Mouse (Mus musculus) gastrocnemius, postnatal 25 days (tissue): ENCODE data around the gene Gle1. TPM values are rescaled to one million over a fixed set of nuclear protein-coding genes. Genes with fewer than 3 reads are reported as not detected.
A peak's percentile ranks its signal among the peaks of the same experiment; 100 is the strongest.
"Not testable (repeated sequence)": the region's sequence is repeated elsewhere in the genome, so short reads cannot be mapped to it uniquely, and the experiment has no call there.

ENCODE experiments used
- DNase-seq: peaks from one replicate; pipeline ENCODE4 v3.0.0; 2022
- long read RNA-seq, 2 experiments: library from polyadenylated mRNA; stranded (forward); transcript quantifications; one replicate each; pipeline ENCODE4 v2.0.0; 2021
- total RNA-seq, 2 experiments: library from RNA; stranded (reverse); gene quantifications; 1 replicate in 1 of 2; 2 replicates in 1 of 2; pipeline ENCODE4 v1.2.3; 2021

Gle1 gene
- total RNA-seq, result 10 to 100 TPM; 19.7 to 21.3 TPM
- long read RNA-seq, experiment 1, full-length matches to known transcripts, result 15 of 23 reads
- long read RNA-seq, experiment 1, partial matches to known transcripts, result 0 of 23 reads
- long read RNA-seq, experiment 1, other reads (novel, unspliced or antisense), result 8 of 23 reads
- long read RNA-seq, experiment 2, full-length matches to known transcripts, result 36 of 44 reads
- long read RNA-seq, experiment 2, partial matches to known transcripts, result 0 of 44 reads
- long read RNA-seq, experiment 2, other reads (novel, unspliced or antisense), result 8 of 44 reads

- DNase-seq, result peak; percentile 94
Measured at GRCm38 (mm10) chr2:29934906-29935599, at the start of gene Gle1. Gle1 (plus strand) TSS chr2:29935426.

GRCm38 (mm10) chr2:29886659-29887292 is 48.5 kb upstream of the Gle1 start:
- not testable (repeated sequence) for DNase-seq

- DNase-seq, result peak; percentile 99
Measured at GRCm38 (mm10) chr2:29889066-29889944, 45.9 kb upstream of the Gle1 start, which contains the start of gene Odf2. Odf2 (plus strand) TSS chr2:29889221.

DNA sequence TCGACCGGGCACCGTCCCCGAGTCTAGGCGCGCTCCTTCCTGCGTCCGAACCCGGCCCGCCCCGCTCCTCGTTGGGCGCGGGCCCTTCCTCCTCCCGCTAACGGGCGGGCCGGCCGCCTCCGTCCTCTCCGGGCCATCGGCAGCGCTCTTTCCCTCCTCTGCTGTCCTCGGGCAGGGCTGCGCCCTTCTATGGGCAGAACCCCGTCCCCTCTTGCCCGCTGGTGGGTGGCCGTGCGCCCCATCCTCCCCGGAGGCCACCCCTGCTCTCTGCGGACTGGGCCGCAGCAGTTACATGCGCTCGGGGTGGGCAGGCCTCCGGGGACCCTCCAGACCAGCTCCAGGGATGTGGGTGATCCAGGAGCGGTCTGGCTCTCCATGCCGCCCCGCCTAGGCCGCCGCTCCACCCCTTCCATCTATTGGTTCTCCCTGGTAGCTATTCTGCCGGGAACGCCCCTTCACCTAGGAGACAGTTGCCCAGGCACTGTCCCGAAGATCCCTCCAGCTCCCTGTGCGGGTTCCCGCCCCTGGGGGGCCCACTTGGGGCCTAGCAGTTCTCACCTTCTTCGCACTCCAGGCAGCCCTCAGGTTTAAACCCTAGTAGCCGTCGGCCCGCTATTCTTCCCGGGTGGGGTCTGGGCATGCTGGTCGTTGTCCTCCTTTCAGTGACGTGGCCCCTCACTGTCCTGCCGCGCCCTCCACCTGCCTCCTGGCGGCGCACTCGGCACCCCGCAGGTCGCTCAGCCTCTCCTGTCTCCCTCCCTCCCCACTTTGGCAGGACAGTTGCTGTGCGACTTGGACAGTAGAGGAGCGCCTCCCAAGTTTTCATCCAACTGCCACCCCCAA is 45.0 kb upstream of the Gle1 start:
- peak; percentile 84 for DNase-seq

GRCm38 (mm10) chr2:29891773-29892172 is 43.5 kb upstream of the Gle1 start:
- DNase-seq, result no peak

GRCm38 (mm10) chr2:29896071-29896470 is 39.2 kb upstream of the Gle1 start:
- no peak for DNase-seq

- no peak for DNase-seq
Measured at GRCm38 (mm10) chr2:29897366-29897765, 37.9 kb upstream of the Gle1 start.

- no peak for DNase-seq
Measured at GRCm38 (mm10) chr2:29898081-29898480, 37.1 kb upstream of the Gle1 start.

- no peak for DNase-seq
Measured at GRCm38 (mm10) chr2:29902194-29902593, 33.0 kb upstream of the Gle1 start.

- DNase-seq, result not testable (repeated sequence)
Measured at GRCm38 (mm10) chr2:29908171-29908570, 27.1 kb upstream of the Gle1 start.

GRCm38 (mm10) chr2:29910042-29910441 is 25.2 kb upstream of the Gle1 start:
- no peak for DNase-seq

- DNase-seq, result no peak
Measured at GRCm38 (mm10) chr2:29917621-29918020, 17.6 kb upstream of the Gle1 start.

GRCm38 (mm10) chr2:29922011-29922410 is 13.2 kb upstream of the Gle1 start:
- peak; percentile 65 for DNase-seq

GRCm38 (mm10) chr2:29926542-29926941 is 8.7 kb upstream of the Gle1 start:
- no peak for DNase-seq

- no peak for DNase-seq
Measured at GRCm38 (mm10) chr2:29930506-29930905, 4.7 kb upstream of the Gle1 start.

DNA sequence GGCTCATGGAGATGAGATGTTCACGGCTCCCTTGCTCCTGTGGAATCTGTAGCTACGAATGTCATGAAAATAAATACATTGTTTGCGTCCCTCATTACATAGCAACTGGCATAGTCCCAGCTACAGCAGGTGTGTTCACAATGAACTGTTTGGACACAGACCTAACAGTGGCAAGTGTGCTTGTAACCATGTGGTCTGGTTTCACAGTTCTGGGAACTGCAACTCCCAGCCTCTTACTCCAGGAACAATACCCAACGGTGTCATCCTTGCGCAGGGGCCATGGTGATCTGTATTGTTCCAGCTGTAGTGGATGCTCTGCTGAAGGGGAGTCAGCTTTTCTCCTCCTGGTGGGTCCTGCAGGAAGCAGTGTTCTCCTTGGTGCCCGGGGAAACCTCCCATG is 4.0 kb upstream of the Gle1 start:
- DNase-seq, result no peak

DNA sequence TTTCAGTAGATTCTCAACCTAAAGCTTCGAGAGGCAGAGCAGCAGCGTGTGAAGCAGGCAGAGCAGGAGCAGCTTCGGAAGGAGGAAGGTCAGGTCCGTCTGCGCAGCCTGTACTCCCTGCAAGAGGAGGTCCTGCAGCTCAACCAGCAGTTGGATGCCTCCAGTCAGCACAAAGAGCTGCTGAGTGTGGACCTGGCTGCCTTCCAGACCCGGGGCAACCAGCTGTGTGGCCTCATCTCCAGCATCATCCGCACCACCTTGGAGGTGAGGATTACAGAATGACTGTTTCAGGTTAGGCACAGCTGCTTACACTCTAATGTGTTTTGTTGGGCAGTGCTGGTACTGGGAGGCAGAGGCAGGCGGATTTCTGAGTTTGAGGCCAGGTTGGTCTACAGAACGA is 4.8 kb downstream of the Gle1 start:
- DNase-seq, result no peak

GRCm38 (mm10) chr2:29940826-29941225 is 5.6 kb downstream of the Gle1 start:
- no peak for DNase-seq

- DNase-seq, result no peak
Measured at GRCm38 (mm10) chr2:29944723-29945122, 9.5 kb downstream of the Gle1 start.

- DNase-seq, result no peak
Measured at GRCm38 (mm10) chr2:29948896-29949295, 13.7 kb downstream of the Gle1 start.

DNA sequence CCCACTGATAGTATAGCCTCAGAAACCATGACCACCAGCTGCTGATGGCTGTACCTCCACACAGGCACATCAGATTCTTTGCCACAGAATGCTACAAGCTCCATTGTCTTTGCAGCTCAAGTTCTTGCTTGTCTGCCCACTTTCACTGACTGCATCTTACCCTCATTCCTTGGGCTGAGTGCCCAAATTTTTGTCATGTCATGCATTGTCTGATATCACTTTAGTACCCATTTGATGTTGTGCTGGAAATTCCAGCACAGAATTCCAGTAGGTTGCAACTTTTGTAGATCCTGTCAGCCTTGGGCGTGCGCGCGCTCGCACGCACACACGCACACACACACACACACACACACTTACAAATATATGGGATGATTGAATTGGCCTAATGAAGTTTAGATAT is 26.0 kb downstream of the Gle1 start:
- no peak for DNase-seq
